Mouse (Mus musculus) ovary, postnatal 14 days (tissue): ENCODE data around the gene Hyal2.

Experiments
- DNase-seq: peaks from one replicate; pipeline ENCODE4 v3.0.0; 2022; ENCODE audit warnings: low spot score

Hyal2 gene

DNA sequence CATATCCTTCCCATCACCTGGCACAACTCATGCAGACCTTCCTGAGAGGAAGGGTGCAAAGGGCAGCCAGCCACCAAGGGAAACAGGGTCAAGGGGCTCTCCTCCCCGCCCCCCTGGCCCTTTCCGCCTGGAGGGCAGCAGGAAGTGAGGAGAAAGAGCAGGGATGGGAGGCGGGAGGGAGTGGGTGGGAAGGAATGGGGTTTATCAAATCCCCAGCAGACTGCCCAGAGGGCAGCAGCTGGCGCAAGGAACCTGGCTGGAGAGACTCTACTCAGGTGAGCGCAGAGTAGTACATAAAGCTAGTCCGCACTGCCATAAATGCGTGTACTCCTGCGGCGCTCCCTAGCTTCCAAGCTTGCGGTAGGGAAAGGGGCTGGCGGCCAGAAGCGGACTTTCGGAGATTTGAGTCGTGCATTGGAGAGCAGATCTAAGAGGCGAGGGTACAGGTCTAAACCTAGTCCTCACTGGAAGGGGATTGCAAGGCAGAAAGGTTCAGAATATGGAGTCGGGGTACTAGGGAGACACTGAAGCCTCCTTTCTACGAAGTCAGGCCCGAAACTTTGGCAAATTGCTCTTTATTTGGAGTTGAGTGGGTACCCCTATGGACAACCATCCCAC, at the start of gene Hyal2:
Hyal2 (plus strand) TSS at position 244 of the 618 bp plus-strand sequence.
- DNase-seq, result no peak

DNA sequence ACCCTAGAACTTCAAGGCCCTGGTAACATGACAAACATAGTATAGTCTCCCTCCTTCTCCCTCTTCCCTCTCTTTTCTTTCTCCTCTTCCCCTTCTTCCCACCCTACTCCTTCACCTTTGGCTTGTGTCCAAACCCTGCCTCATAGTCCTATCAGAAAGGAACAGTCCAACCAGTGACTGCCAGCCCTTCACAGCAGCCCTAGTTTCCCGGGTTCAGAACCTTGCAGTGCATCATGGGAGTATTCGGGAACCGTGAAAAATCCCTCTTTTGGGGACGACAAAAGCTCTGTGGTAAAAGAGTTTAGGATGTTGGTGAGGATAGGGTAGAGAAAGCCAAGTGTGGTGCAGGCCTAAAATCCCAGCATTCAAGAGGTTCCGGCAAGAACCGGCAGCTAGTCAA, 47.4 kb upstream of the Hyal2 start:
- no peak for DNase-seq

DNA sequence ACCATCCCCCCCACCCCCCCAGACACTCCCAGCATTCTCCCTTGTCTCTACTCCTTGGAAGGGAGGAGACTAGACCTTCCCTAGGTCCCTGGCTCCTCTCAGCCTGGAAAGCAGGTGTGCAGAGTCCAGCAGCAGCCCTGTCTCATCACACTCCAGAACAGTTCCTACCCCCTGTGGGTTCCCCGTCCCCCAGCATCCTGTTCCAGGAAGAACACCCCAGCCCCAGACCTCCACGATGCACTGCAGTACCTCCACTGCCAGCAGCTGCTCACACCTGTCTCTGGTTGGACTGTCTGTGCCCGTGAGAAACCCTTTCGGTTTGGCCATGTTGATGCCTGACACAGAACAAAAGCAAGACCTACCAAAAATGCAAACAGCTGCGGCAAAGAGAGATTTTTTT, 46.6 kb upstream of the Hyal2 start:
- DNase-seq, result no peak

- DNase-seq, result no peak
Measured at GRCm38 (mm10) chr9:107521711-107522399, 45.9 kb upstream of the Hyal2 start.

- DNase-seq, result no peak
Measured at GRCm38 (mm10) chr9:107522400-107522711, 45.4 kb upstream of the Hyal2 start.

- DNase-seq, result peak; percentile 89
Measured at GRCm38 (mm10) chr9:107526198-107527026, 41.3 kb upstream of the Hyal2 start.

- DNase-seq, result peak; percentile 78
Measured at GRCm38 (mm10) chr9:107533791-107534407, 33.8 kb upstream of the Hyal2 start, which contains the start of gene Tmem115. TSS of gene Tmem115 (plus strand) at chr9:107533945.

GRCm38 (mm10) chr9:107534408-107535202, 33.1 kb upstream of the Hyal2 start:
- no peak for DNase-seq

- no peak for DNase-seq
Measured at GRCm38 (mm10) chr9:107538231-107538630, 29.5 kb upstream of the Hyal2 start.

GRCm38 (mm10) chr9:107538711-107539110, 29.0 kb upstream of the Hyal2 start:
- DNase-seq, result no peak

DNA sequence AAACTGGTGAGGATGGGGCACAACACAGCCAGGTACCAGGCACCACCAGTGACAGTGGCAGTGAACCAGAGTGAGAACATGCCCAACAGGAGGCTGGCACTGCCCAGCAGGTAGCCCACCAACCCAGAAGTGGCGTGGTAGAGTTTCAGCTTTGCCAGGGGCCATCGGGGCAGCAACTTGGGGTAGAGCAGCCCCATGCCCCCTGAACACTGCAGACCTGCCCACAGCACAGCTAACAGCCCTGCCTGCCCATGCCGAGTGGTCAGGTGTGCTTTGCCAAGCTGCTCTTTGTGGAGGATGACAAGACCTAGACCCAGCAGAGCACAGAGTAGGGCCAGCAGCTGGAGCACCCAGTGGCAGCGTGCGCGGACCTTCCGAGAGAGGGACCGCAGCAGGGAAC, 27.8 kb upstream of the Hyal2 start:
- DNase-seq, result no peak

DNA sequence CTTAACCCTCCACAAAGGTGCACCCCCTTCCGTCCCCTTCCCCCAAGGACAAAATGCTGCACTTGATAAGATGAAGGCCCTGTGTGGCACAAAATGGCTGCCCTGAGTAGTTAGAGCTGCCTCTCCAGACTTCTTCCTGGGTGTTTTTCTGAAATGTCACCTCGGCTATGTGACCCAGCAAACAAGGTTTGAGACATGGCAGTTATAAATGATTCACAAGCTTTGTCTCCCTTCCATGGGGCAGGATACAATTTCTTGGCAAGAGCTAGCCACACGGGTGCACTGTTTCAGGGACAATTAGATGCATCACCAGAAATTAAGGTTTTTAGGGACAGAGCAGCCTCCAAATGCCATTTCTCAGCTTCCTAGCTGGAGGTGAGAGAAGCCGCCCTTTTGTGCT, 27.3 kb upstream of the Hyal2 start:
- DNase-seq, result no peak

GRCm38 (mm10) chr9:107541005-107541404, 26.7 kb upstream of the Hyal2 start:
- no peak for DNase-seq

- DNase-seq, result peak; percentile 86
Measured at GRCm38 (mm10) chr9:107541474-107542351, 26.0 kb upstream of the Hyal2 start, which contains the start of the genes Cyb561d2 and Nprl2. TSS of gene Cyb561d2 (minus strand) at chr9:107542193. TSS of gene Nprl2 (plus strand) at chr9:107542226.

DNA sequence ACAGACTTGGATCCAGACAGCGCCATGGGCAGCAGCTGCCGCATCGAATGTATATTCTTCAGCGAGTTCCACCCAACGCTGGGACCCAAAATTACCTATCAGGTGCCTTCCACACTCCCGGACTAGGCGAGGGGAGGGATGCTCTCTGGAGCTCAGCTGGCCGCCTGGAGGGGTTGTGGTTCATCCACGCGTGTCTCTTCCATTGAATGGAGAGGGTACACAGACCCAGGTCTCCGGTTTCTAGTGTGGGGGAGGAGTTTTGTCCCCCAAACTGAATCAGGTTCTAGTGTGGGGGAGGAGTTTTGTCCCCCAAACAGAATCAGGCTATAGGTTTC, 25.4 kb upstream of the Hyal2 start:
- no peak for DNase-seq

- no peak for DNase-seq
Measured at GRCm38 (mm10) chr9:107542721-107543120, 25.0 kb upstream of the Hyal2 start.

- DNase-seq, result no peak
Measured at GRCm38 (mm10) chr9:107543299-107543698, 24.4 kb upstream of the Hyal2 start.

DNA sequence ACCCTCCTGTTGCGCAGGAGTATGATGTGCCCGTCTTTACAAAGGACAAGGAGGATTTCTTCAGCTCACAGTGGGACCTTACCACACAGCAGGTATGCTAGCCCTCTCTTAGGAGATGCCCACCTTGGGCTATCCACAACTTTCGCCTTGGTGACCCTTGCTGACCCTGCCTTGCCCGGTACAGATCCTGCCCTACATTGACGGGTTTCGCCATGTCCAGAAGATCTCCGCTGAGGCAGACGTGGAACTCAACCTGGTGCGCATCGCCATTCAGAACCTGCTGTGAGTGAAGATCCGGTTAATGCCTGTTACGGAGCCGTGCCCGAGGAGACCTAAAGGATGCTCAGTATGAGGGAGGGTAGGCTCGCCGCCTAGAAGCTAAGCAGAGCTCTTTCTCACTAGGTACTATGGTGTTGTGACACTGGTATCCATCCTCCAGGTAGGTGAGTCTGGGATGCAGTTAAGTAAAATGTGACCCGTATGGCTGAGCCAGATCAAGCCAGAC, 23.5 kb upstream of the Hyal2 start:
- no peak for DNase-seq

DNA sequence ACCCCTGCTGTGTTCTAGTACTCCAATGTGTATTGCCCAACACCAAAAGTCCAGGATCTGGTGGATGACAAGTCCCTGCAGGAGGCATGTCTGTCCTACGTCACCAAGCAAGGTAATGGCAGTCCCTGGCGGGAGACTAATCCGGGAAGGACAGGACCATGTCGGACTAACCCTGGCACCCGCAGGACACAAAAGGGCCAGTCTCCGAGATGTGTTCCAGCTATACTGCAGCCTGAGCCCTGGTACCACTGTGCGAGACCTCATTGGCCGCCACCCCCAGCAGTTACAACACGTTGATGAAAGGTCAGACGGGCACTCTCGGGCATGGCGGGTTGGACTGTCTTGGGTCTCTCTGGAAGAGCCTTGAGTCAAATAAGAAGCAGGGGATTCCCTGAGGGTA, 23.0 kb upstream of the Hyal2 start:
- no peak for DNase-seq

- DNase-seq, result no peak
Measured at GRCm38 (mm10) chr9:107545199-107545598, 22.5 kb upstream of the Hyal2 start.

- peak; percentile 76 for DNase-seq
Measured at GRCm38 (mm10) chr9:107545602-107546001, 22.1 kb upstream of the Hyal2 start.
